Mouse (Mus musculus) cerebellum, adult 9-11 months (tissue): Measurements from ENCODE around the gene Olfr1367.

ENCODE experiments used
- DNase-seq: peaks from one replicate; pipeline ENCODE4 v3.0.0; 2022

Olfr1367 gene

DNA sequence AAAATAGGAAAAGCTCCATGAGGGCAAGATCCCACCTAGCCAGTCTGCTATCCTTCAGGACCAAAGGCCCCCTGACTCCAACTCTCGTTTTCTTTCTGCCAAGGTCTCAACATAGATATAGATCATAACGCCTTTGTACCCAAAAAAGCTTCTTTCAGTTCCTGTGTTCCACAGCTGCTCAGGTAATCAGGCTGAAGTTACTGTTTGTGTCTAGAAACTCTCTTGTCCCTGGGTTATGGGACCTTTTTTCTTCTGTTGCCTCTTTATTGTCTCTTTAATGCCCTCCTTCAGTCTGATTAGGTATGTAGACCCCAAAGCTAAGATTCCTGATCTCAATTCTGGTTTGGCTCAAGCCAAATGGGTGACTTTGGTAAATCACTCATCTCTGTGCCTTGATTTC, 50.8 kb downstream of the Olfr1367 start:
- DNase-seq = no peak
